Mouse (Mus musculus) MEL (cell line): ENCODE results near the gene Slc25a28. TPM values are rescaled to one million over a fixed set of nuclear protein-coding genes. Genes with fewer than 3 reads are reported as not detected.

ENCODE experiments used
- DNase-seq: peaks from one replicate; pipeline ENCODE4 v3.0.0; 2011; ENCODE audit warnings: low read depth, low spot score
- H3K27ac ChIP-seq: 2 replicates; pipeline ENCODE4 v1.5.1; 2012; ENCODE audit warnings: low read depth, mild to moderate bottlenecking, control low read depth, low read length, moderate library complexity; ENCODE audit not compliant: control insufficient read depth
- H3K27me3 ChIP-seq, 2 experiments: fragments of 150-350 bp in 1 of 2; sonication (generic) in 1 of 2; 2 replicates each; pipeline ENCODE4 v1.6.1; 2012; ENCODE audit warnings: low read length in 2 of 2, mild to moderate bottlenecking in 2 of 2, improper control_type of control experiment in 1 of 2, moderate library complexity in 1 of 2; ENCODE audit not compliant: insufficient read depth in 2 of 2, control insufficient read depth in 1 of 2
- H3K36me3 ChIP-seq, 2 experiments: 2 replicates each; pipeline ENCODE4 v1.6.1; 2012 to 2014; ENCODE audit warnings: low read length in 2 of 2, improper control_type of control experiment in 1 of 2, inconsistent platforms in 1 of 2, mild to moderate bottlenecking in 1 of 2; ENCODE audit not compliant: insufficient read depth in 2 of 2, control insufficient read depth in 1 of 2
- H3K4me1 ChIP-seq, 2 experiments: fragments of 150-350 bp in 1 of 2; sonication (generic) in 1 of 2; 2 replicates each; pipeline ENCODE4 v1.6.1; 2012; ENCODE audit warnings: low read length in 2 of 2, improper control_type of control experiment in 1 of 2, mild to moderate bottlenecking in 1 of 2; ENCODE audit not compliant: insufficient read depth in 2 of 2, control insufficient read depth in 1 of 2
- H3K4me3 ChIP-seq, 2 experiments: fragments of 150-350 bp in 1 of 2; sonication (generic) in 1 of 2; 2 replicates each; pipeline ENCODE4 v1.5.1; 2012; ENCODE audit warnings: low read depth in 2 of 2, low read length in 2 of 2, mild to moderate bottlenecking in 2 of 2, moderate library complexity in 2 of 2, control low read depth in 1 of 2, improper control_type of control experiment in 1 of 2; ENCODE audit not compliant: control insufficient read depth in 1 of 2, insufficient read depth in 1 of 2
- H3K79me2 ChIP-seq: 2 replicates; pipeline ENCODE4 v1.6.1; 2012; ENCODE audit warnings: mild to moderate bottlenecking, low read length, moderate library complexity; ENCODE audit not compliant: control insufficient read depth, poor library complexity, insufficient read depth
- H3K9ac ChIP-seq: 2 replicates; pipeline ENCODE4 v1.6.1; 2012; ENCODE audit warnings: low read depth, mild to moderate bottlenecking, control low read depth, low read length, moderate library complexity; ENCODE audit not compliant: control insufficient read depth, poor library complexity, severe bottlenecking
- H3K9me3 ChIP-seq: fragments of 150-350 bp; sonication (generic); replicated peaks from 2 replicates; pipeline ENCODE4 v1.6.1; 2012; ENCODE audit warnings: mild to moderate bottlenecking, low read length, improper control_type of control experiment, moderate library complexity; ENCODE audit not compliant: insufficient read depth
- BHLHE40 ChIP-seq: IDR thresholded peaks from 2 replicates; pipeline ENCODE4 v1.6.1; 2012; ENCODE audit warnings: low read depth, mild to moderate bottlenecking, inconsistent platforms, low read length, improper control_type of control experiment, borderline replicate concordance
- ELF1 ChIP-seq: IDR thresholded peaks from 2 replicates; pipeline ENCODE4 v1.6.1; 2014; ENCODE audit warnings: low read depth, mild to moderate bottlenecking, inconsistent platforms, low read length, improper control_type of control experiment, moderate library complexity
- GABPA ChIP-seq: IDR thresholded peaks from 2 replicates; pipeline ENCODE4 v1.6.1; 2012; ENCODE audit warnings: low read depth, mild to moderate bottlenecking, inconsistent platforms, low read length, improper control_type of control experiment, moderate library complexity
- GATA1 ChIP-seq: IDR thresholded peaks from 2 replicates; pipeline ENCODE4 v1.6.1; 2011; ENCODE audit warnings: low read depth, low read length, improper control_type of control experiment
- JUND ChIP-seq: IDR thresholded peaks from 2 replicates; pipeline ENCODE4 v1.6.1; 2011; ENCODE audit warnings: low read depth, mild to moderate bottlenecking, improper control_type of control experiment, low read length
- MAX ChIP-seq: IDR thresholded peaks from 2 replicates; pipeline ENCODE4 v1.6.1; 2011; ENCODE audit warnings: low read length, improper control_type of control experiment
- MAZ ChIP-seq: IDR thresholded peaks from 2 replicates; pipeline ENCODE4 v1.6.1; 2012; ENCODE audit warnings: low read depth, mild to moderate bottlenecking, inconsistent platforms, low read length, improper control_type of control experiment
- MEF2A ChIP-seq: IDR thresholded peaks from 2 replicates; pipeline ENCODE4 v1.6.1; 2014; ENCODE audit warnings: low read depth, mild to moderate bottlenecking, inconsistent platforms, low read length, improper control_type of control experiment; ENCODE audit not compliant: poor library complexity, insufficient replicate concordance, severe bottlenecking; ENCODE audit errors: extremely low read depth
- MXI1 ChIP-seq: IDR thresholded peaks from 2 replicates; pipeline ENCODE4 v1.6.1; 2011; ENCODE audit warnings: mild to moderate bottlenecking, low read depth, low read length, improper control_type of control experiment
- MYB ChIP-seq: IDR thresholded peaks from 2 replicates; pipeline ENCODE4 v1.6.1; 2011; ENCODE audit warnings: mild to moderate bottlenecking, low read depth, low read length, improper control_type of control experiment
- NRF1 ChIP-seq: IDR thresholded peaks from 2 replicates; pipeline ENCODE4 v1.6.1; 2014; ENCODE audit warnings: low read depth, mild to moderate bottlenecking, inconsistent platforms, low read length, improper control_type of control experiment, moderate library complexity; ENCODE audit not compliant: poor library complexity, insufficient read depth, severe bottlenecking
- POLR2A ChIP-seq, 2 experiments: IDR thresholded peaks; 2 replicates each; pipeline ENCODE4 v1.6.1; 2011 to 2012; ENCODE audit warnings: low read length in 2 of 2, mild to moderate bottlenecking in 2 of 2, control low read depth in 1 of 2, improper control_type of control experiment in 1 of 2, low read depth in 1 of 2, moderate library complexity in 1 of 2; ENCODE audit not compliant: control insufficient read depth in 1 of 2, insufficient read depth in 1 of 2, poor library complexity in 1 of 2
- POLR2AphosphoS2 ChIP-seq: IDR thresholded peaks from 2 replicates; pipeline ENCODE4 v1.6.1; 2011; ENCODE audit warnings: low read length, improper control_type of control experiment
- SIN3A ChIP-seq: IDR thresholded peaks from 2 replicates; pipeline ENCODE4 v1.6.1; 2012; ENCODE audit warnings: low read length, improper control_type of control experiment, inconsistent platforms
- SMC3 ChIP-seq: IDR thresholded peaks from 2 replicates; pipeline ENCODE4 v1.6.1; 2011; ENCODE audit warnings: low read depth, low read length, improper control_type of control experiment
- TAL1 ChIP-seq: IDR thresholded peaks from 2 replicates; pipeline ENCODE4 v1.6.1; 2012; ENCODE audit warnings: mild to moderate bottlenecking, inconsistent platforms, low read length, moderate library complexity, mixed read lengths
- TCF12 ChIP-seq: IDR thresholded peaks from 2 replicates; pipeline ENCODE4 v1.6.1; 2014; ENCODE audit warnings: low read depth, mild to moderate bottlenecking, inconsistent platforms, low read length, improper control_type of control experiment, moderate library complexity
- UBTF ChIP-seq: IDR thresholded peaks from 2 replicates; pipeline ENCODE4 v1.6.1; 2012; ENCODE audit warnings: low read depth, mild to moderate bottlenecking, inconsistent platforms, low read length, improper control_type of control experiment, moderate library complexity, borderline replicate concordance; ENCODE audit not compliant: insufficient read depth
- USF2 ChIP-seq, 2 experiments: IDR thresholded peaks; 2 replicates each; pipeline ENCODE4 v1.6.1; 2011 to 2012; ENCODE audit warnings: improper control_type of control experiment in 2 of 2, low read length in 2 of 2, borderline replicate concordance in 1 of 2, inconsistent platforms in 1 of 2, low read depth in 1 of 2, mild to moderate bottlenecking in 1 of 2; ENCODE audit not compliant: insufficient read depth in 1 of 2
- ZC3H11A ChIP-seq: IDR thresholded peaks from 2 replicates; pipeline ENCODE4 v1.6.1; 2012; ENCODE audit warnings: low read depth, mild to moderate bottlenecking, inconsistent platforms, low read length, improper control_type of control experiment
- ZKSCAN1 ChIP-seq: IDR thresholded peaks from 2 replicates; pipeline ENCODE4 v1.6.1; 2012; ENCODE audit warnings: low read depth, mild to moderate bottlenecking, inconsistent platforms, low read length, improper control_type of control experiment, moderate library complexity
- ZNF384 ChIP-seq: IDR thresholded peaks from 2 replicates; pipeline ENCODE4 v1.6.1; 2012; ENCODE audit warnings: low read depth, mild to moderate bottlenecking, inconsistent platforms, low read length, improper control_type of control experiment
- polyA plus RNA-seq, 2 experiments: library from polyadenylated mRNA; stranded (reverse) in 1 of 2; unstranded in 1 of 2; fragments of >175 nt in 1 of 2; fragments of >200 nt in 1 of 2; gene quantifications; 2 replicates each; pipeline versions ENCODE4 v1.2.1 to v1.2.4; 2012; ENCODE audit warnings: low replicate concordance in 2 of 2, low read depth in 1 of 2; ENCODE audit not compliant: insufficient read length in 2 of 2, insufficient read depth in 1 of 2, missing spikeins in 1 of 2
- total RNA-seq: library from RNA; depleted of rRNA; stranded (reverse); fragments of 300-350 nt; gene quantifications from 2 replicates; pipeline ENCODE4 v1.2.3, GENCODE M21; 2012

Slc25a28 gene
- total and polyA plus RNA-seq, 3 experiments, result 58.2 to 110 TPM; not detected in 1

- Histone ChIP-seq H3K27ac (no peak overlapping the region), H3K4me3 (no peak overlapping the region), H3K9me3 (no peaks in the 10 kb centered on the region), H3K79me2 (no peaks in the 10 kb centered on the region), H3K9ac (no peak overlapping the region), H3K27me3 (no peaks in the 10 kb centered on the region), H3K36me3 (peaks cover 0 to 3% of the 10 kb centered on the region in 2 experiments; a peak in 2 of 4 replicates), H3K4me1 (peaks cover 0 to 3% of the 10 kb centered on the region in 2 experiments; a peak in 1 of 4 replicates)
- no peak for DNase-seq
- no peak for TF ChIP-seq UBTF
- no peak for TF ChIP-seq ZNF384
- TF ChIP-seq POLR2AphosphoS2, result no peak
- no peak for TF ChIP-seq MAZ
- no peak for TF ChIP-seq ELF1
- no peak for TF ChIP-seq BHLHE40
- TF ChIP-seq TCF12, result no peak
- TF ChIP-seq JUND, result no peak
- no peak for TF ChIP-seq MAX
- TF ChIP-seq MYB, result no peak
- TF ChIP-seq ZC3H11A, result no peak
- no peak for TF ChIP-seq POLR2A (IDR thresholded peaks at IDR 0.05; ENCODE audit: control insufficient read depth in 1 of 2, insufficient read depth in 1 of 2, low read depth in 1 of 2, low read length in 2 of 2, poor library complexity in 1 of 2)
- no peak for TF ChIP-seq GATA1
- TF ChIP-seq MXI1, result no peak
Measured at GRCm38 (mm10) chr19:43722891-43723290, 48.2 kb upstream of the Slc25a28 start.

GRCm38 (mm10) chr19:43720061-43720460 lies 45.4 kb upstream of the Slc25a28 start:
- DNase-seq, result no peak
- Histone ChIP-seq H3K9me3 (no peaks in the 10 kb centered on the region), H3K27me3 (no peaks in the 10 kb centered on the region), H3K27ac (no peak overlapping the region), H3K4me1 (no peaks in the 10 kb centered on the region), H3K36me3 (no peaks in the 10 kb centered on the region), H3K9ac (no peak overlapping the region), H3K4me3 (no peak overlapping the region), H3K79me2 (no peaks in the 10 kb centered on the region)
- TF ChIP-seq SMC3 (no peak), USF2 (IDR thresholded peaks at IDR 0.05; ENCODE audit: borderline replicate concordance in 1 of 2, insufficient read depth in 1 of 2, low read depth in 1 of 2, low read length in 2 of 2) (no peak)

DNA sequence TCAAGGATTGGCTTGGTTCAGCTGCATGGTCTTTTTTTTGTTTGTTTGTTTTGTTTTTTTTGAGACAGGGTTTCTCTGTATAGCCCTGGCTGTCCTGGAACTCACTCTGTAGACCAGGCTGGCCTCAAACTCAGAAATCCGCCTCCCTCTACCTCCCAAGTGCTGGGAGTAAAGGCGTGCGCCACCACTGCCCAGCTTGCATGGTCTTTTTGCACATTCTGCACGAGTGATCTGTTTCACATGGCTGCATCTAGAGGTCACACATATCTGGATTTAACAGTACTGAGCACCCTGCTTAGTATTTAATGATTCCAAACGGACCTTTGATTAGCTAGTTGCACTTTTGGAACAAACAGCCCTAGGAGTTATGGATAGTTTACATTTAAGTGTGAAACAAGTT lies 37.3 kb upstream of the Slc25a28 start:
- TF ChIP-seq MAZ (no peak; the same call in 1 of the 2 replicates), MXI1 (0 out of 2 replicates have a peak, but pooled peaks have one; percentile 3), TAL1 (no peak), POLR2A (IDR thresholded peaks at IDR 0.05; ENCODE audit: control insufficient read depth in 1 of 2, insufficient read depth in 1 of 2, low read depth in 1 of 2, low read length in 2 of 2, poor library complexity in 1 of 2) (no peak), SIN3A (no peak), GABPA (no peak), ZKSCAN1 (0 out of 2 replicates have a peak, but pooled peaks have one; percentile 3), UBTF (no peak), MEF2A (no peak), ZNF384 (no peak), NRF1 (no peak)
- TF ChIP-seq, all 39 proteins: peak for 2
- H3K9ac ChIP-seq, result no peak overlapping the region
- peaks cover 0 to 17% of the 10 kb centered on the region in 2 experiments; a peak in 2 of 4 replicates for H3K36me3 ChIP-seq
- no peaks in the 10 kb centered on the region for H3K9me3 ChIP-seq
- H3K4me1 ChIP-seq, result peaks cover 7 to 16% of the 10 kb centered on the region in 2 experiments
- H3K4me3 ChIP-seq, result no peak overlapping the region
- H3K27me3 ChIP-seq, result no peaks in the 10 kb centered on the region
- H3K79me2 ChIP-seq, result no peaks in the 10 kb centered on the region; the same call in 1 of the 2 replicates
- DNase-seq, result peak; percentile 29
- H3K27ac ChIP-seq, result no peak overlapping the region
